20 mouse cellular contexts compared by ENCODE assay signal in genomic region chr6:48732864-48733304, GRCm38 (mm10). TPM values are rescaled to one million over a fixed set of nuclear protein-coding genes. Genes with fewer than 3 reads are reported as not detected.
DNase-seq lines count a peak whose midpoint lies in the region; ATAC-seq and TF ChIP-seq lines count a peak whose summit lies in the region.
"Had no signal": no experiment of that assay in that cellular context is flagged by ENCODE, and none has a peak within 500 bp of the region (broad histone marks: within the 10 kb centered on the region; RNA-seq: fewer than 3 reads in every experiment).

No protein-coding gene starts in this region.

- TF ChIP-seq EP300 in heart, postnatal 0 days (IDR thresholded peaks at IDR 0.05; ENCODE audit: low read depth), result no peak

- no peak overlapping the region for H3K4me3 ChIP-seq in heart, postnatal 0 days (ENCODE audit: low read depth, low read length)
- no peak overlapping the region for H3K4me3 ChIP-seq in heart, embryonic 11.5 days (ENCODE audit: low read depth, low read length)
- no peak overlapping the region for H3K4me3 ChIP-seq in small intestine, adult 2 months (ENCODE audit: low read depth, low read length)
- H3K4me3 ChIP-seq: embryonic facial prominence, embryonic 13.5 days; forebrain, embryonic 13.5 days; heart, embryonic 15.5 days; limb, embryonic 10.5 days; stomach, embryonic 15.5 days had no signal

- no peak for TF ChIP-seq POLR2A in small intestine, adult 2 months (IDR thresholded peaks at IDR 0.05; ENCODE audit: low read depth, low read length)

- 39% methylated on average over 8 of the region's 8 CpGs for WGBS in heart, postnatal 0 days
- WGBS in heart, embryonic 11.5 days (ENCODE audit: insufficient replicate concordance), result 45% methylated on average over 8 of the region's 8 CpGs
- WGBS in small intestine, adult 2 months, result 23% methylated on average over 8 of the region's 8 CpGs

- no peaks in the 10 kb centered on the region for H3K9me3 ChIP-seq in heart, postnatal 0 days (replicated peaks; ENCODE audit: control insufficient read depth, low read length)
- no peaks in the 10 kb centered on the region for H3K9me3 ChIP-seq in heart, embryonic 11.5 days (replicated peaks; ENCODE audit: control insufficient read depth, low read length)
- H3K9me3 ChIP-seq: embryonic facial prominence, embryonic 13.5 days; forebrain, embryonic 13.5 days; heart, embryonic 15.5 days; limb, embryonic 10.5 days; stomach, embryonic 15.5 days had no signal

- ATAC-seq in heart, postnatal 0 days (ENCODE audit: insufficient read depth, low read depth), result no peak
- no peak for ATAC-seq in heart, embryonic 11.5 days (replicated peaks; ENCODE audit: insufficient number of reproducible peaks, low FRiP score, low TSS enrichment)
- ATAC-seq in activated CD4-positive, CD25-positive, alpha-beta regulatory T cell, adult 4 months, result peak; percentile 90
- ATAC-seq: forebrain, embryonic 13.5 days; liver, postnatal 0 days had no signal

- H3K36me3 ChIP-seq in heart, postnatal 0 days (replicated peaks; ENCODE audit: control insufficient read depth, insufficient read depth, low read length), result no peaks in the 10 kb centered on the region
- H3K36me3 ChIP-seq in heart, embryonic 11.5 days (ENCODE audit: control insufficient read depth, insufficient read depth, low read length), result no peaks in the 10 kb centered on the region
- H3K36me3 ChIP-seq in small intestine, adult 2 months (ENCODE audit: control insufficient read depth, insufficient read depth, low read length), result no peaks in the 10 kb centered on the region
- H3K36me3 ChIP-seq: embryonic facial prominence, embryonic 13.5 days; heart, embryonic 15.5 days; limb, embryonic 10.5 days; stomach, embryonic 15.5 days had no signal

- no peak for DNase-seq in heart, postnatal 0 days (ENCODE audit: low spot score)
- DNase-seq in thymus, postnatal 25 days, result peak; percentile 80
- no peak for DNase-seq in embryo, embryonic 10.5 days (ENCODE audit: low spot score)
- no peak for DNase-seq in kidney, adult 11 months
- no peak for DNase-seq in cerebellum, adult 11 months
- DNase-seq: cerebellum, adult 8-10 months; gastrocnemius, postnatal 36 days; liver, postnatal 0 days had no signal

- no peaks in the 10 kb centered on the region for H3K4me1 ChIP-seq in heart, postnatal 0 days (ENCODE audit: control insufficient read depth, insufficient read depth)
- no peaks in the 10 kb centered on the region for H3K4me1 ChIP-seq in heart, embryonic 11.5 days (ENCODE audit: control insufficient read depth, insufficient read depth, low read length)
- no peaks in the 10 kb centered on the region for H3K4me1 ChIP-seq in small intestine, adult 2 months (ENCODE audit: control insufficient read depth, insufficient read depth, insufficient read length, low read length)
- H3K4me1 ChIP-seq: embryonic facial prominence, embryonic 13.5 days; forebrain, embryonic 13.5 days; heart, embryonic 15.5 days; limb, embryonic 10.5 days; stomach, embryonic 15.5 days had no signal

- H3K9ac ChIP-seq in heart, postnatal 0 days (replicated peaks; ENCODE audit: low read depth, low read length), result no peak overlapping the region
- H3K9ac ChIP-seq in heart, embryonic 11.5 days (ENCODE audit: low read depth, low read length), result no peak overlapping the region
- H3K9ac ChIP-seq: embryonic facial prominence, embryonic 13.5 days; forebrain, embryonic 13.5 days; heart, embryonic 15.5 days; liver, postnatal 0 days; stomach, embryonic 15.5 days had no signal

- H3K27me3 ChIP-seq in heart, postnatal 0 days (ENCODE audit: control insufficient read depth, insufficient read depth, low read length), result no peaks in the 10 kb centered on the region
- H3K27me3 ChIP-seq in heart, embryonic 11.5 days (ENCODE audit: control insufficient read depth, insufficient read depth, low read length), result no peaks in the 10 kb centered on the region
- no peaks in the 10 kb centered on the region for H3K27me3 ChIP-seq in small intestine, adult 2 months (ENCODE audit: control insufficient read depth, insufficient read depth, low read length)
- H3K27me3 ChIP-seq: embryonic facial prominence, embryonic 13.5 days; forebrain, embryonic 13.5 days; heart, embryonic 15.5 days; stomach, embryonic 15.5 days had no signal

- H3K4me2 ChIP-seq in heart, postnatal 0 days (ENCODE audit: low read depth, low read length), result no peak overlapping the region
- H3K4me2 ChIP-seq in heart, embryonic 11.5 days, result no peak overlapping the region
- H3K4me2 ChIP-seq: embryonic facial prominence, embryonic 13.5 days; forebrain, embryonic 13.5 days; heart, embryonic 15.5 days; midbrain, embryonic 11.5 days; stomach, embryonic 15.5 days had no signal

- TF ChIP-seq CTCF in heart, postnatal 0 days (IDR thresholded peaks at IDR 0.05; ENCODE audit: low read depth), result no peak
- TF ChIP-seq CTCF in small intestine, adult 2 months (IDR thresholded peaks at IDR 0.05; ENCODE audit: extremely low read depth, insufficient read length, insufficient replicate concordance, low read depth, low read length), result no peak

- peak overlapping the region; percentile 26; the same call in 1 of the 2 replicates for H3K27ac ChIP-seq in heart, postnatal 0 days (ENCODE audit: low read depth)
- no peak overlapping the region for H3K27ac ChIP-seq in heart, embryonic 11.5 days (ENCODE audit: low read depth, low read length)
- H3K27ac ChIP-seq in small intestine, adult 2 months (ENCODE audit: insufficient read depth, low read depth, low read length), result peak overlapping the region; percentile 52
- H3K27ac ChIP-seq: embryonic facial prominence, embryonic 13.5 days; forebrain, embryonic 13.5 days; heart, embryonic 15.5 days; limb, embryonic 10.5 days; stomach, embryonic 15.5 days had no signal

RNA-seq across cellular contexts. Expression of gene Gimap1, which starts 6.0 kb away (rescaled TPM):
- total RNA-seq in heart, postnatal 0 days (2014; rRNA removed; ENCODE audit: low replicate concordance), result 14.5 and 19.7 TPM in 2 replicates
- 22.7 and 23.1 TPM in 2 replicates for polyA plus RNA-seq in heart, postnatal 0 days (2015; fragmentation: Nextera tagmentation; extraction: Ambion mirVana)
- 17.6 and 22.5 TPM in 2 replicates for polyA plus RNA-seq in heart, embryonic 11.5 days (2014; fragmentation: Nextera tagmentation; extraction: Ambion mirVana)
- polyA plus RNA-seq in activated CD4-positive, CD25-positive, alpha-beta regulatory T cell, adult 4 months (2017; shearing (Covaris generic)), result 100 to 1,000 TPM; 321 to 429 TPM
- polyA plus RNA-seq in small intestine, adult 2 months (2012; rRNA removed), result 18.8 and 29.1 TPM in 2 replicates

RNA-seq across cellular contexts. Expression of gene Gimap5, which starts 13.1 kb away (rescaled TPM):
- total RNA-seq in heart, postnatal 0 days (2014; rRNA removed; ENCODE audit: low replicate concordance), result 8.4 and 46.7 TPM in 2 replicates
- polyA plus RNA-seq in heart, postnatal 0 days (2015; fragmentation: Nextera tagmentation; extraction: Ambion mirVana), result 8.4 and 12.2 TPM in 2 replicates
- 5.3 and 5.9 TPM in 2 replicates for polyA plus RNA-seq in heart, embryonic 11.5 days (2014; fragmentation: Nextera tagmentation; extraction: Ambion mirVana)
- 100 to 1,000 TPM; 198 to 220 TPM for polyA plus RNA-seq in activated CD4-positive, CD25-positive, alpha-beta regulatory T cell, adult 4 months (2017; shearing (Covaris generic))
- polyA plus RNA-seq in small intestine, adult 2 months (2012; rRNA removed), result 4.9 and 10.2 TPM in 2 replicates

RNA-seq across cellular contexts. Expression of gene Gimap7, which starts 14.5 kb away (rescaled TPM):
- not detected in 2 replicates for total RNA-seq in heart, postnatal 0 days (2014; rRNA removed; ENCODE audit: low replicate concordance)
- not detected in 2 replicates for polyA plus RNA-seq in heart, postnatal 0 days (2015; fragmentation: Nextera tagmentation; extraction: Ambion mirVana)
- polyA plus RNA-seq in heart, embryonic 11.5 days (2014; fragmentation: Nextera tagmentation; extraction: Ambion mirVana), result not detected in 2 replicates
- 100 to 1,000 TPM; 444 to 529 TPM for polyA plus RNA-seq in activated CD4-positive, CD25-positive, alpha-beta regulatory T cell, adult 4 months (2017; shearing (Covaris generic))
- 1.5 and 2.5 TPM in 2 replicates for polyA plus RNA-seq in small intestine, adult 2 months (2012; rRNA removed)
- total RNA-seq: adrenal gland, postnatal 4 days; gastrocnemius, postnatal 36 days; layer of hippocampus, adult 18-20 months had no signal
- polyA plus RNA-seq: embryonic facial prominence, embryonic 13.5 days; forebrain, embryonic 13.5 days; limb, embryonic 10.5 days; midbrain, embryonic 11.5 days; neural tube, embryonic 11.5 days; stomach, embryonic 15.5 days had no signal

RNA-seq across cellular contexts. Expression of gene Gm28053, which starts 14.5 kb away (rescaled TPM):
- not detected in 2 replicates for total RNA-seq in heart, postnatal 0 days (2014; rRNA removed; ENCODE audit: low replicate concordance)
- 3.0 and 4.1 TPM in 2 replicates for polyA plus RNA-seq in heart, postnatal 0 days (2015; fragmentation: Nextera tagmentation; extraction: Ambion mirVana)
- 2.6 and 4.8 TPM in 2 replicates for polyA plus RNA-seq in heart, embryonic 11.5 days (2014; fragmentation: Nextera tagmentation; extraction: Ambion mirVana)
- 10 to 100 TPM; 42.8 to 45.0 TPM for polyA plus RNA-seq in activated CD4-positive, CD25-positive, alpha-beta regulatory T cell, adult 4 months (2017; shearing (Covaris generic))
- polyA plus RNA-seq in small intestine, adult 2 months (2012; rRNA removed), result not detected in 2 replicates
- total RNA-seq: gastrocnemius, postnatal 36 days had no signal
- polyA plus RNA-seq: neural tube, embryonic 11.5 days had no signal

RNA-seq across cellular contexts. Expression of gene Gimap6, which starts 24.9 kb away (rescaled TPM):
- 38.5 and 39.3 TPM in 2 replicates for total RNA-seq in heart, postnatal 0 days (2014; rRNA removed; ENCODE audit: low replicate concordance)
- 40.4 and 41.1 TPM in 2 replicates for polyA plus RNA-seq in heart, postnatal 0 days (2015; fragmentation: Nextera tagmentation; extraction: Ambion mirVana)
- polyA plus RNA-seq in heart, embryonic 11.5 days (2014; fragmentation: Nextera tagmentation; extraction: Ambion mirVana), result 30.5 and 30.6 TPM in 2 replicates
- polyA plus RNA-seq in activated CD4-positive, CD25-positive, alpha-beta regulatory T cell, adult 4 months (2017; shearing (Covaris generic)), result 100 to 1,000 TPM; 849 to 944 TPM
- polyA plus RNA-seq in small intestine, adult 2 months (2012; rRNA removed), result 2.0 and 5.0 TPM in 2 replicates

Comparison
In these comparisons a context has a peak if more than half of its experiments do, and no peak if none do; other contexts are left out.
1. RNA of gene Gimap1, which starts 6.0 kb away (polyA plus RNA-seq): 321 to 429 TPM in activated CD4-positive, CD25-positive, alpha-beta regulatory T cell, adult 4 months; 18.8 to 29.1 TPM in small intestine, adult 2 months, 22.7 to 23.1 TPM in heart, postnatal 0 days and 17.6 to 22.5 TPM in heart, embryonic 11.5 days; every median in the first group is over 10 times any median in the second.
2. RNA of gene Gimap5, which starts 13.1 kb away (polyA plus RNA-seq): 198 to 220 TPM in activated CD4-positive, CD25-positive, alpha-beta regulatory T cell, adult 4 months; 8.4 to 12.2 TPM in heart, postnatal 0 days, 4.9 to 10.2 TPM in small intestine, adult 2 months and 5.3 to 5.9 TPM in heart, embryonic 11.5 days; every median in the first group is over 10 times any median in the second.
3. RNA of gene Gimap7, which starts 14.5 kb away (polyA plus RNA-seq): 444 to 529 TPM in activated CD4-positive, CD25-positive, alpha-beta regulatory T cell, adult 4 months; 1.5 to 2.5 TPM in small intestine, adult 2 months, not detected in heart, postnatal 0 days and not detected in heart, embryonic 11.5 days; every median in the first group is over 100 times any median in the second.